Mouse (Mus musculus): ENCODE measurements around the gene Bbx. TPM values are rescaled to one million over a fixed set of nuclear protein-coding genes. Genes with fewer than 3 reads are reported as not detected.

Gene Bbx
- polyA plus RNA-seq (2012; rRNA removed) = 0.84 and 1.6 TPM in 2 replicates

GRCm38 (mm10) chr16:50432062-50432878 lies at the start of gene Bbx:
Gene Bbx, minus strand, starts transcription at chr16:50432390.

Other genes starting within 250 kb of the Bbx start
- gene Ccdc54, start 158.8 kb upstream of the Bbx start, polyA plus RNA-seq (2012; rRNA removed) = not detected in 2 replicates